Mouse (Mus musculus): ENCODE data around the gene Fbxo34. TPM values are rescaled to one million over a fixed set of nuclear protein-coding genes. Genes with fewer than 3 reads are reported as not detected.

Fbxo34 gene
- polyA plus RNA-seq, 1 experiment from 2014 or later: 21.4 TPM

DNA sequence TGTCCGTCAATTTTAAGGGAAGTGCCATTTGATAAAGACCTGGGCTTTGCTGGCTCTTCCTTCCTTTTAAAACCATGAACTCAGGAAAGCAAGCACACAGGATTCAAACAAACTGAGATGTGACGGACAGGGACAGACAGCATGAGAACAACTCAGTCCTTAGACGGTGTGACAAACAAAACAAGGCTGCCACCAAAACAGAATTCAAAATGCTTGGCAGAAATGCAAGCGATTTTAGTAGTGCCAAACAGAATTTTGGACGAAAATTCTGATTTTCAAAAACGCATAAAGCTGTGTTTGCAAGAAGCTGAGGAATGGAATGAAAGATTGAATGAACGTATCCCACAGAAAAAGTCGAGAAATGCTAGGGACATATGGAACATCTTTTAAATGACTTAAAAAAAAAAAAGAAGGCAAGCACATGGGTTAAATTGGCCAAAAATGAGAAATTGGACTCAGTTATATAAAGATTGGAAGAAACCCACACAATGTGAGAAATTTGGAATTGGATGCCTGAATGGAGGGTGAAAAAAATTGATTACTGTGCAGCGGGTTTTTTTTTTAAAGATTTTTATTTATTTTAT lies 12.7 kb downstream of the Fbxo34 start:
- Histone ChIP-seq H3K4me2 (replicated peaks; ENCODE audit: low read depth, low read length) (no peak overlapping the region), H3K9ac (replicated peaks; ENCODE audit: low read depth, low read length) (no peak overlapping the region), H3K9me3 (ENCODE audit: control insufficient read depth, low read depth, low read length) (no peaks in the 10 kb centered on the region), H3K27ac (ENCODE audit: low read length) (no peak overlapping the region), H3K36me3 (ENCODE audit: control insufficient read depth, insufficient read depth, low read length) (no peaks in the 10 kb centered on the region), H3K4me3 (ENCODE audit: low read depth, low read length) (no peak overlapping the region), H3K4me1 (ENCODE audit: control insufficient read depth, insufficient read depth, low read length) (no peaks in the 10 kb centered on the region), H3K27me3 (ENCODE audit: control insufficient read depth, insufficient read depth, low read length) (no peaks in the 10 kb centered on the region)
- WGBS: 75% methylated on average over 9 of the region's 9 CpGs
- no peak for ATAC-seq (ENCODE audit: insufficient number of reproducible peaks, insufficient read depth, low FRiP score, low read depth)

DNA sequence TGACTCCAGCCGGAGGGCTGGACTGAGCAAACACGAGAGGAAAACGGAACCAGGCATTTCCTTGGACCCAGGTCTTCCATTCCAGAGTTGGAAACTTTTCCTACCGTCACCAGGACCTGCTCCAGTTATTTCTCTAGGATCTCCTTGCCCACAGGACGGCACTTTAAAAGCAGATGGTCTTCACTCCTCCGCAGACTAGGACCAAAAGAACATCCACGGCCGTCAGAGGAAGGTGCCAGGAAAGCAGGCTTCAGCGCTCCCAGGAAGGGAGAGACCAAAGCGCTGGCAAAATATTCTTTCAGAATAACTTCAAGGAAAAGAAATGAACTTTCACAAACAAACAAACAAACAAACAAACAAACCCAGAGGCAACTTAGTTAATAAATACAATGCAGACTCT lies 14.2 kb downstream of the Fbxo34 start:
- Histone ChIP-seq H3K27me3 (ENCODE audit: control insufficient read depth, insufficient read depth, low read length) (no peaks in the 10 kb centered on the region), H3K27ac (ENCODE audit: low read length) (no peak overlapping the region), H3K4me3 (ENCODE audit: low read depth, low read length) (no peak overlapping the region), H3K36me3 (ENCODE audit: control insufficient read depth, insufficient read depth, low read length) (no peaks in the 10 kb centered on the region), H3K4me1 (ENCODE audit: control insufficient read depth, insufficient read depth, low read length) (no peaks in the 10 kb centered on the region), H3K4me2 (replicated peaks; ENCODE audit: low read depth, low read length) (no peak overlapping the region), H3K9me3 (ENCODE audit: control insufficient read depth, low read depth, low read length) (no peaks in the 10 kb centered on the region), H3K9ac (replicated peaks; ENCODE audit: low read depth, low read length) (no peak overlapping the region)
- ATAC-seq (ENCODE audit: insufficient number of reproducible peaks, insufficient read depth, low FRiP score, low read depth): no peak
- 77% methylated on average over 10 of the region's 10 CpGs for WGBS

DNA sequence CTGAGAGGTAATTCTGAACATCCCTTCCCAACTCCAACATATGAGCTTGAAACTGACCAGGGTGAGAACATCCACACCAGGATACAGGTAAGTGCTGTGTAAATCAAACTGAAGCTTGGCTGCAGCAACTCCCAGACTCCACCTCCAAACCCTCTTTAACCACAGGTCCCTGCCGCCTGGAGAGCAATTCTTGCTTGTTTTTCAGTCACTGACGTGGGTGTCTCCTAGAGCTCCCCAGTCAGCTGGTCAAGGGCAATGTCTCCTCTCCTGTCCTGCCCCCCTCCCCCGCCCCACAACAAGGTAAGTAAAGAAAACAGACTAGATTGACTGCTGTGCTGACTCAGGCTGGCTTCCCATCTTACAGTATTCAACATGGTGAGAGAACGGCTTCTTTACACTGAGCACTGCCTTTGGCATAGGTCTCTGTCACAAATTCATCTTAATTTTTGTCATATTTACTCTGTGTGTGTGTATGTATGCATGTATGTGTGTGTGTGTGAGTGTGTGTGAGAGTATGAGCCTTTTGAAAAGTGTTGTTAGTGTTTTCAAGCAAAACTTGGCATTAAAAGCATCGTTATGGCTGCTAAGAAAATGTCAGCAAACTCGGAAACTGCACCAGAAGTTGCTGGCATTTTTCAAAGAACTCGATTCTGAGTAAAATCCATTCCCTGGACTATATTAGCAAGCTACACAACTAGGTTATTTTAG lies 15.4 kb downstream of the Fbxo34 start:
- Histone ChIP-seq H3K36me3 (ENCODE audit: control insufficient read depth, insufficient read depth, low read length) (no peaks in the 10 kb centered on the region), H3K27me3 (ENCODE audit: control insufficient read depth, insufficient read depth, low read length) (no peaks in the 10 kb centered on the region), H3K27ac (ENCODE audit: low read length) (no peak overlapping the region), H3K9me3 (ENCODE audit: control insufficient read depth, low read depth, low read length) (no peaks in the 10 kb centered on the region), H3K4me2 (replicated peaks; ENCODE audit: low read depth, low read length) (no peak overlapping the region), H3K4me1 (ENCODE audit: control insufficient read depth, insufficient read depth, low read length) (no peaks in the 10 kb centered on the region), H3K9ac (replicated peaks; ENCODE audit: low read depth, low read length) (no peak overlapping the region), H3K4me3 (ENCODE audit: low read depth, low read length) (no peak overlapping the region)
- ATAC-seq (ENCODE audit: insufficient number of reproducible peaks, insufficient read depth, low FRiP score, low read depth): no peak
- WGBS: 44% methylated on average over 7 of the region's 7 CpGs

DNA sequence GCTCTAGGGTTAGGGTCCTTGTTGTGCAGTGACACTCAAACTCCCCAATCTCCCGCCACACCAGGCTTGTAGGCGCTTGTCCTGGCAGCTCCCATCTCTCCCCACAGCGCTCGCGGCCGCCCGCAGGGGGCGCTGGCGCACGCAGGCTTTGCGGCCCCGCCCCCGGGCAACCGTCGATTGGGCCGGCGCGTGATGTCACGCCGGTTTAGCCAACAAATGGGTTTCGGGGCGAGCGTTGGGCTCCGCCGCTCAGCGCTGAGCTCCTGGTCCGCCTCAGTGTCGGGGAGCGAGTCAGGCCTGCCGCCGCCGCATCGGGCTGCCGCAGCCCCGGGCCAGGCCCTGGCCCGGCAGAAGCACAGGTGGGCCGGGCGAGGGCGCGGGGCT lies 22.1 kb downstream of the Fbxo34 start:
- peak overlapping the region; percentile 75 for H3K9ac ChIP-seq (replicated peaks; ENCODE audit: low read depth, low read length)
- WGBS: under 1% methylated on average over 39 of the region's 40 CpGs
- H3K4me3 ChIP-seq (ENCODE audit: low read depth, low read length): peak overlapping the region; percentile 81
- H3K27me3 ChIP-seq (ENCODE audit: control insufficient read depth, insufficient read depth, low read length): no peaks in the 10 kb centered on the region
- no peaks in the 10 kb centered on the region for H3K36me3 ChIP-seq (ENCODE audit: control insufficient read depth, insufficient read depth, low read length)
- ATAC-seq (ENCODE audit: insufficient number of reproducible peaks, insufficient read depth, low FRiP score, low read depth): peak; percentile 95
- no peaks in the 10 kb centered on the region for H3K9me3 ChIP-seq (ENCODE audit: control insufficient read depth, low read depth, low read length)
- H3K27ac ChIP-seq (ENCODE audit: low read length): peak overlapping the region; percentile 72
- H3K4me2 ChIP-seq (replicated peaks; ENCODE audit: low read depth, low read length): peak overlapping the region; percentile 69
- peaks cover 5% of the 10 kb centered on the region; the same call in 1 of the 2 replicates for H3K4me1 ChIP-seq (ENCODE audit: control insufficient read depth, insufficient read depth, low read length)

DNA sequence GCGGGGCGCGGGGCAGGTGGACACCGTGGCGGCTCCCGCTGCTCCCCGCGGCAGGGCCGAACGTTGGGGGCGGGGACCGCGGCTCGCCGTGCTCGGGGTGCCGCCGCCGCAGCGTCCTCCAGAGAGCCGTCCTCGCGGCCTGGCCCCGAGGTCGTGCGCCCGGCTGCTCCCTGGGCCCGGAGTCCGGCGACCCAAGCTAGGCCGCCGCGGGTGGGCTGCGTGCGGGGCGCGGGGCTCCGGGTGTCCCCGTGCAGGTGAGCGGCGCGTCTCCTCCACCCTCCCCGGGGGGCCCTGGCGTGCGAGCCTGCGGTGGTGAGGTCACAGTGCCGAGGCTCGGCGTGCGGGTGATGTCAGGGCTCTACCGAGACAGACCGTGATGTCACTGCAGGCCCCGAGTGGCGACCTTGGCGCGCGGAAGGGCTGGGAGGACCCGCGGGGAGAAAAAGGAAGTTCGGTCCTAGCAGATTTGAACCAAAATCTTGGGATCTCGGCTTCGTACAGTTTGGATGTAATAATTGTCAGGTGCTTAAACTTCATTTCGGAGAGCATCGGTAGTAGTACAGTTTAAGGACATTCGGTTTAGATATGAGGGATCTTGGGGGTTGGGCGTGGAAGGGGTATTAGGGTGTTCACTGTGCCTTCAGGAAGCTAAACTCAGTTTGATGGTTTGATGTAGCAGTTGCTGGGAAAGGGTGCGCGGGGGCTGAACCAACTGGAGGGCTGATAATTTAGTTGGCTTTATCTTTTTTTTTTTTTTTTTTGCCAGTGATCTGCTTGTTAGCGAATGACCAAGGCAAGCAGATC lies 22.7 kb downstream of the Fbxo34 start:
- WGBS: 2% methylated on average over 58 of the region's 69 CpGs
- H3K27ac ChIP-seq (ENCODE audit: low read length): peak overlapping the region; percentile 72
- H3K4me3 ChIP-seq (ENCODE audit: low read depth, low read length): peak overlapping the region; percentile 81
- H3K9ac ChIP-seq (replicated peaks; ENCODE audit: low read depth, low read length): peak overlapping the region; percentile 75
- peak; percentile 62 for ATAC-seq (ENCODE audit: insufficient number of reproducible peaks, insufficient read depth, low FRiP score, low read depth)
- H3K4me1 ChIP-seq (ENCODE audit: control insufficient read depth, insufficient read depth, low read length): peaks cover 5% of the 10 kb centered on the region; the same call in 1 of the 2 replicates
- H3K4me2 ChIP-seq (replicated peaks; ENCODE audit: low read depth, low read length): peak overlapping the region; percentile 69
- no peaks in the 10 kb centered on the region for H3K27me3 ChIP-seq (ENCODE audit: control insufficient read depth, insufficient read depth, low read length)
- no peaks in the 10 kb centered on the region for H3K9me3 ChIP-seq (ENCODE audit: control insufficient read depth, low read depth, low read length)
- H3K36me3 ChIP-seq (ENCODE audit: control insufficient read depth, insufficient read depth, low read length): no peaks in the 10 kb centered on the region

DNA sequence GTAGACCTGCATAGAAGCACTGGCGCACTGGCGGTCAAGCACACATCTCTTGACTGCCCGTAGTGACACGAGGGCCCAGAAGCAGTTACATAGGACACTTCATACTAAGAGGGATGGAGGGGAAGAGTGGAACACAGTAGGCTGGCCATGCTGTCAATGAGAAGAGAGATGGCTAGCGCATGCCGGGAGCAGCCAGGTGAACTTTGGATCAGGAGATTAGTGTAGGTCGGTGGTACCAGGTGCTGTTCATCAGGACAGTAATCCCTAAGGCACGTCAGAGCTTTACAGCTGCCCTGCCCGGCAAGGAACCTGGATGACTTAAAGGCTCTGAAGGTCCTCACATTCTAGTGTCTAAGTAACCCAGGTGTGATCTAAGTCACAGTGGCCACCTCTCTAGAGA lies 23.7 kb downstream of the Fbxo34 start:
- H3K4me1 ChIP-seq (ENCODE audit: control insufficient read depth, insufficient read depth, low read length): peaks cover 5% of the 10 kb centered on the region; the same call in 1 of the 2 replicates
- WGBS: 49% methylated on average over 9 of the region's 9 CpGs
- no peak overlapping the region for H3K9ac ChIP-seq (replicated peaks; ENCODE audit: low read depth, low read length)
- no peaks in the 10 kb centered on the region for H3K36me3 ChIP-seq (ENCODE audit: control insufficient read depth, insufficient read depth, low read length)
- no peaks in the 10 kb centered on the region for H3K9me3 ChIP-seq (ENCODE audit: control insufficient read depth, low read depth, low read length)
- H3K4me2 ChIP-seq (replicated peaks; ENCODE audit: low read depth, low read length): peak overlapping the region; percentile 69
- H3K27ac ChIP-seq (ENCODE audit: low read length): no peak overlapping the region
- 0 out of 2 replicates have a peak overlapping the region, but pooled peaks have one; percentile 81 for H3K4me3 ChIP-seq (ENCODE audit: low read depth, low read length)
- ATAC-seq (ENCODE audit: insufficient number of reproducible peaks, insufficient read depth, low FRiP score, low read depth): no peak
- no peaks in the 10 kb centered on the region for H3K27me3 ChIP-seq (ENCODE audit: control insufficient read depth, insufficient read depth, low read length)

DNA sequence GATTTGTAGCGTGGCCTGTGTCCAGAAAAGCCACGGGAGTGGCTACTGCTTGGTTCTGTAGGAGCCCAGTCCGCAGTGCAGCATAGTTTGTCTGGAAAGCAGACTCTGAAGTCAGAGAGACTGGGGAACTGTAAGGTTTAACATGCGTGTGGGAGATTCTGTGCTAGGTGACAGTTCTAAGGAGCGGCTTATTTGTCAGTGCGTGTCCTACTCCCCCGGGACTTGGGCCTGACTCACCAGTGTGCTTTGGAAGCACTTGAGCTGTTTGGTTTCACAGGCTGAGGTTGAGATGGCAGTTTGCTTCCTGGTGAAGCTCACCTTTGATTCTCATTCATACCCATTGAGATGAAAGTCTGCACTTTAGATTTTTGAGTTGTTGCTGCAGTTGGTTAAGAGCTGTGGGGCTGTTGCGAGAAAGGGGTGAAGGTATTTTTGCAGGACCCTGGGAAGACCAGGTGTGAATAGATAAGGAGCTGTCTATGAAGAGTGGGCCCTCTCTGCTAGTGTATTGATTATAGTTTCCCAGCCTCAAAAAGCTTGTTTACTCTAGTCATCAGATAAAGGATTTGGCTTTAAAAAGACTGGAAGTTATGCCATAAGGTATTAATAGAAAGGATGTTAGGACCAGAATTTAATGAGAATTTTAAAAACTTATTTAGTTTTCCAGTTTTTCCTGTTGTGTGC lies 24.5 kb downstream of the Fbxo34 start:
- no peak for ATAC-seq (ENCODE audit: insufficient number of reproducible peaks, insufficient read depth, low FRiP score, low read depth)
- Histone ChIP-seq H3K4me3 (ENCODE audit: low read depth, low read length) (no peak overlapping the region), H3K4me2 (replicated peaks; ENCODE audit: low read depth, low read length) (no peak overlapping the region), H3K36me3 (ENCODE audit: control insufficient read depth, insufficient read depth, low read length) (no peaks in the 10 kb centered on the region), H3K9ac (replicated peaks; ENCODE audit: low read depth, low read length) (no peak overlapping the region), H3K27ac (ENCODE audit: low read length) (no peak overlapping the region), H3K9me3 (ENCODE audit: control insufficient read depth, low read depth, low read length) (no peaks in the 10 kb centered on the region), H3K4me1 (ENCODE audit: control insufficient read depth, insufficient read depth, low read length) (peaks cover 5% of the 10 kb centered on the region; the same call in 1 of the 2 replicates), H3K27me3 (ENCODE audit: control insufficient read depth, insufficient read depth, low read length) (no peaks in the 10 kb centered on the region)
- 80% methylated on average over 8 of the region's 8 CpGs for WGBS

DNA sequence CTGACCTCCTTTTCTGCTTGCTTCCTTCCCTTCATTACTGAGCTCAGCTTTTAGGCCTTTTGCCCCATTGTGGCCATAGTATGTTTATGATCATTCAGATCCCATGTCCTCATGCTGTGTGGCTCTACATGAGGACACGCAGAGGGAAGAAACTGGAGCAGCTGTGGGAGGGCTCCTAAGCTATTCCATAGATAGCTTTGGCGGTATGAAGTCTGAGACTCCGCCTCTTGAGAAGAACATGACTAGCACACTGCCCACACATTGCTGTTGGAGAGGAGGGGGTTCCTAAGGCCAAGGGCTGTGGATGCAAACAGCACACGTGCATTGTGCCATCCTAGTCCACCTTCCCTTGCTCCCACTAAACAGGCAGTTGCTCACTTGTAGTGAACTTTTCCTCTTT lies 26.0 kb downstream of the Fbxo34 start:
- H3K4me3 ChIP-seq (ENCODE audit: low read depth, low read length): no peak overlapping the region
- no peak overlapping the region for H3K9ac ChIP-seq (replicated peaks; ENCODE audit: low read depth, low read length)
- no peak overlapping the region for H3K27ac ChIP-seq (ENCODE audit: low read length)
- H3K36me3 ChIP-seq (ENCODE audit: control insufficient read depth, insufficient read depth, low read length): no peaks in the 10 kb centered on the region
- no peaks in the 10 kb centered on the region for H3K9me3 ChIP-seq (ENCODE audit: control insufficient read depth, low read depth, low read length)
- peaks cover 5% of the 10 kb centered on the region; the same call in 1 of the 2 replicates for H3K4me1 ChIP-seq (ENCODE audit: control insufficient read depth, insufficient read depth, low read length)
- no peaks in the 10 kb centered on the region for H3K27me3 ChIP-seq (ENCODE audit: control insufficient read depth, insufficient read depth, low read length)
- ATAC-seq (ENCODE audit: insufficient number of reproducible peaks, insufficient read depth, low FRiP score, low read depth): no peak
- 81% methylated on average over 4 of the region's 4 CpGs for WGBS
- no peak overlapping the region for H3K4me2 ChIP-seq (replicated peaks; ENCODE audit: low read depth, low read length)

Data from stomach, embryonic 14.5 days (tissue).